Mouse (Mus musculus): ENCODE measurements around the gene Il33.

Gene Il33

DNA sequence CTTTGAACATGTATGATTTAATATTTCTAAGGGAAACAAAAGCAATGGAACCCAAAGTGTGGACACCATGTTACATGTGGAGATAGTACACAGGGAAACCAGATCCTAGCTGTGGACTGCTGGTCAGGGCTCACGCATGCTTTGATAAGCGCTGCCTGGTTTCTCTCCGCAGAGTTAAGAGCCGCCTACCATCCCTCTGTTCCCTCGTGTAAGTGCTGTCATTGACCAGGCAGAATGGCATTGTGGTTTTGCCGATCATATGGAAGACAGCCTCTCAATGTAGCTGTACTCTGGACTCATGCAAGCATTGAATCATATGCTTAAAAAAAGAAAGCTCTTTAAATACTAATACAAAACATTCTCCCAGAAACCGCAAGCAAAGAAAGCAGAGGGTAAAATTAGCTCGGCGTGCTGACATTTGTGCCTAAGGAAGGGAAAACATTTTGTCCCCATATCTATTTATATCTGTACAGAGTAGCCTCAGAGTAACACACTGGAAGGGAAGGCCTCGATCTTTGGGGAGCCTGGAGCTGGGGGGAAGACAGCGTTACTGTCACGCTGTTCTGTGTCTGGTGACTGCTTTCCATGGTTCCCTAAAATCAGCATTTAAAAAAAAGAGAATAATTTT is 61.7 kb downstream of the Il33 start:
- peak in 1 of 2 experiments; percentile 12 for DNase-seq (ENCODE audit: low spot score in 2 of 2)

DNA sequence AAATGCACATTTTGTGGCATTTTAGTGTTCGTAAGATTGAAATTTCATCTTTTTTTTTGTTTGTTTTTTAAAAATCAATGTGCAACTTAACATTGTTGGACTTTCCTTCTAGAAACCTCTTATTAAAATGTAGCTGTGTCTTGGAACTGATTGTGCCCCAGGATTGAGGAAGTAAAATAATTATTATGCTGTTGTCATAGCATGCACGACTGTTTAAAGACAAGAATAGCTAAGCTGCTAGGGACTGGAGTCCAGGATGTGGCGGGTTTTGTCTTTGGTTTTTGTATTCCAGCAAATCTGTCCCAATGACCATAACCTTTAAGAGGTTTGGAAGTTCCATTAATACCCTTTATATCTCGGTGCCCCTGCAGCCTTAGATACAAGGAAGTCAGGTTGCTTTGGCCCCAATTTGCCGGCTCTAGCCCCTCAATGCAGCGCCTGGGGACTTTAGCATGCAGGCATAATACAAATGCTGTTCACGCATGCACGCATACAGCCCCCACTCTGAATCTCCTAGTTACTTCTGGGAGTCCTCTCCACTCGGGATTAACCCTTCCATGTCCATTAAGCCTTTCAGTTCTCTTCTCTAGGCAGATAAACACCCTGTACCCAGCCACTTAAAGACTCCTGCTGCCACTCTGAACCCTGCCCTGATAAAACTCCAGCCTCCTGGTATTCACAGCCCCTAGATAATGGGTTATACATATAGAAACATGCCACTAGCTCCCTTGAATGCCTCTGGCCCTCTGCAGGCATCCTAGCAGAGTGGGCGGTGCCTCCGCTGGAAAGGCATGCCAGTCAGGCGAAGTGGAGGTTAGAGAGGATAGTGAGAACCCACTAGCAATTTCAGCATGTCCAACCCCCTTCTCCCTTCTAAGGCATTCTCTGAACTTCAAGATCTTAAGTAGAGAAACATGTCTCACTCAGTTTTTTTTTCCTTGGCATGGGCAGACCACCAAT is 75.8 kb downstream of the Il33 start:
- no peak for DNase-seq (ENCODE audit: low spot score in 2 of 2)

DNA sequence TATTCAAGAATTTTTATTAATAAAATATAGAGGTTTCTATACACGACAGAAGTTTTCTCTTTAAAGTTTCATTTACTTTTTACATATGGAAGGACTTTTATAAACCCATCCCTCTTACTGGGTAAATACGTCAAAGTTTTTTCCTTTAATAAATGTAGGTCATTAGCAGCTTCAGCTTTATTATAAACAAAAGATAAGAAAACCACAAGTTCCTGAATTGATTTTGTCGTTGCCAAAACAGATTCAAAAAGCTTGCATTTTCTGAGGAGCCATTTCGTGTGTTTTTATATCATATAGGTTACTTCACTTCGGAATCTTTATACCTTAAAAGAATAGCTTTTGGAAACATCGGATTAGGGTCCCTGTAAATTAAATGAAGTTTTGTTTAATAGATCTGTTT is 76.6 kb downstream of the Il33 start:
- DNase-seq (ENCODE audit: low spot score in 2 of 2) = no peak

DNA sequence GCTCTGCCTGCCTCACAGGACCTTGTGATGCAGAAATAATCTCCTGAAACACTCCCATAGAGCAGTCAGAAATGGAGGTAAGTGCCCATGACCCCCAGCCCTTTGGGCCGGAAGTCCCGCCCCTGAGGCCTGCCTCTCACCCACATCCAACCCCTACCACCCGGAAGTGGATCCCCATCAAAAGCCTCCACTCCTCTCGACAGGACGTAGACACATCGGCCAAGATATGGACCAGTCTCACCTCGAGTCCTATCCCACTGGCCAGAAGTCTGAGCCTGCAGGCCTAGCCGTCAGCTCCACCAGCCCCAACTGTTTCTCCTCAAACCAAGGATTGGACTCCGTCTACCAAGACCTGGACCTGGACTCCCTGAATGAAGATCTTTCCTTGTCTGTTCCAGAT is 78.7 kb downstream of the Il33 start, which contains the start of gene Trpd52l3:
Gene Trpd52l3, plus strand, starts transcription at position 170 of the 400 bp plus-strand sequence.
- no peak for DNase-seq (ENCODE audit: low spot score in 2 of 2)

DNA sequence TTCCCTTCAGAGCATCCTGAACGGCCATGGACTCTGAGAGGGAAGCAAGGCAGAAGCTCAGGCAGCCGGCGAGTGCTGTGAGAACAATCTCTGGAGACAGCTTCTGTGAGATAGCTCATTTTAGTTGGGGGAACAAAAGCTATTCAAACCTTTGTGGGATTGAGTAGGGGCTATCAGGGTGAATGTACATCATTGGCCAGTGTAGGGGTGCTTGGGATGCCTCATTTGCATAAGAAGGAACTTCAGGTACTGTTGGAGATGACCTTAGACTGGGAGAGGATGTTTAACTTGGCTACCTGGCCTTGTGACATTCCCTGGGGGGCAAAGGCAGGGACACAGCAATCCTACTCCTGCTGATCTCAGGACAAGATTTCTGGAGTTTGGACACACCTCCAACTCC is 81.5 kb downstream of the Il33 start:
- DNase-seq (ENCODE audit: low spot score in 2 of 2) = no peak
